Mouse (Mus musculus): ENCODE results near the gene Pus3. TPM values are rescaled to one million over a fixed set of nuclear protein-coding genes. Genes with fewer than 3 reads are reported as not detected.
"Not testable (repeated sequence)": the region's sequence is repeated elsewhere in the genome, so short reads cannot be mapped to it uniquely, and the experiment has no call there.

The Pus3 gene
- polyA plus RNA-seq, 2 experiments: 6.0 to 7.2 TPM

GRCm38 (mm10) chr9:35607647-35608405, 49.4 kb downstream of the Pus3 start:
- no peaks in the 10 kb centered on the region for H3K36me3 ChIP-seq (replicated peaks; ENCODE audit: control insufficient read depth, insufficient read depth, low read depth)
- H3K4me1 ChIP-seq (replicated peaks; ENCODE audit: control insufficient read depth in 2 of 2, insufficient read depth in 2 of 2, low read length in 1 of 2): no peaks in the 10 kb centered on the region
- WGBS (ENCODE audit: insufficient replicate concordance): 44% methylated on average over 8 of the region's 8 CpGs
- DNase-seq (ENCODE audit: low read depth in 3 of 3, low spot score in 3 of 3) (no peak), ATAC-seq (ENCODE audit: insufficient read depth) (no peak)
- no peaks in the 10 kb centered on the region for H3K9me3 ChIP-seq (ENCODE audit: control insufficient read depth, low read length)
- H3K9ac ChIP-seq (replicated peaks): no peak overlapping the region
- no peaks in the 10 kb centered on the region for H3K27me3 ChIP-seq (ENCODE audit: control insufficient read depth, insufficient read depth, low read length)
- H3K4me3 ChIP-seq (ENCODE audit: insufficient read depth in 1 of 2, low read depth in 2 of 2, low read length in 2 of 2): no peak overlapping the region
- no peak overlapping the region for H3K4me2 ChIP-seq (ENCODE audit: low read depth)
- TF ChIP-seq CTCF (IDR thresholded peaks at IDR 0.05; ENCODE audit: low read depth) (no peak), EP300 (IDR thresholded peaks at IDR 0.05; ENCODE audit: low read depth) (no peak)
- H3K27ac ChIP-seq: no peak overlapping the region

- no peak for DNase-seq (ENCODE audit: low read depth in 3 of 3, low spot score in 3 of 3)
- ATAC-seq (ENCODE audit: insufficient read depth): no peak
- WGBS (ENCODE audit: insufficient replicate concordance): 50% methylated on average over 1 of the region's 1 CpGs
- TF ChIP-seq CTCF (IDR thresholded peaks at IDR 0.05; ENCODE audit: low read depth) (no peak), EP300 (IDR thresholded peaks at IDR 0.05; ENCODE audit: low read depth) (no peak)
- Histone ChIP-seq H3K36me3 (replicated peaks; ENCODE audit: control insufficient read depth, insufficient read depth, low read depth) (no peaks in the 10 kb centered on the region), H3K9ac (replicated peaks) (no peak within 1 kb of the TSS), H3K4me1 (replicated peaks; ENCODE audit: control insufficient read depth in 2 of 2, insufficient read depth in 2 of 2, low read length in 1 of 2) (no peaks in the 10 kb centered on the region), H3K4me3 (ENCODE audit: insufficient read depth in 1 of 2, low read depth in 2 of 2, low read length in 2 of 2) (no peak within 1 kb of the TSS), H3K27me3 (ENCODE audit: control insufficient read depth, insufficient read depth, low read length) (no peaks in the 10 kb centered on the region), H3K9me3 (ENCODE audit: control insufficient read depth, low read length) (no peaks in the 10 kb centered on the region), H3K4me2 (ENCODE audit: low read depth) (no peak within 1 kb of the TSS), H3K27ac (no peak within 1 kb of the TSS)
Observed at GRCm38 (mm10) chr9:35611841-35612240, 53.4 kb downstream of the Pus3 start, which contains the start of gene Pate4. Gene Pate4 (minus strand): TSS chr9:35611941.

GRCm38 (mm10) chr9:35614005-35614404, 55.6 kb downstream of the Pus3 start:
- Histone ChIP-seq H3K4me2 (ENCODE audit: low read depth) (no peak overlapping the region), H3K36me3 (replicated peaks; ENCODE audit: control insufficient read depth, insufficient read depth, low read depth) (no peaks in the 10 kb centered on the region), H3K27me3 (ENCODE audit: control insufficient read depth, insufficient read depth, low read length) (no peaks in the 10 kb centered on the region), H3K4me3 (ENCODE audit: insufficient read depth in 1 of 2, low read depth in 2 of 2, low read length in 2 of 2) (no peak overlapping the region), H3K27ac (no peak overlapping the region), H3K9ac (replicated peaks) (no peak overlapping the region), H3K9me3 (ENCODE audit: control insufficient read depth, low read length) (no peaks in the 10 kb centered on the region), H3K4me1 (replicated peaks; ENCODE audit: control insufficient read depth in 2 of 2, insufficient read depth in 2 of 2, low read length in 1 of 2) (no peaks in the 10 kb centered on the region)
- 19% methylated on average over 2 of the region's 2 CpGs for WGBS (ENCODE audit: insufficient replicate concordance)
- TF ChIP-seq CTCF (IDR thresholded peaks at IDR 0.05; ENCODE audit: low read depth) (peak; percentile 12; the same call in 1 of the 2 replicates), EP300 (IDR thresholded peaks at IDR 0.05; ENCODE audit: low read depth) (no peak)
- ATAC-seq (ENCODE audit: insufficient read depth) (no peak), DNase-seq (ENCODE audit: low read depth in 3 of 3, low spot score in 3 of 3) (no peak)

- not testable (repeated sequence) for H3K9ac ChIP-seq (replicated peaks); H3K27ac ChIP-seq; H3K4me3 ChIP-seq (ENCODE audit: insufficient read depth in 1 of 2, low read depth in 2 of 2, low read length in 2 of 2); DNase-seq (ENCODE audit: low read depth in 3 of 3, low spot score in 3 of 3); H3K4me1 ChIP-seq (replicated peaks; ENCODE audit: control insufficient read depth in 2 of 2, insufficient read depth in 2 of 2, low read length in 1 of 2); ATAC-seq (ENCODE audit: insufficient read depth); H3K9me3 ChIP-seq (ENCODE audit: control insufficient read depth, low read length); H3K27me3 ChIP-seq (ENCODE audit: control insufficient read depth, insufficient read depth, low read length); H3K4me2 ChIP-seq (ENCODE audit: low read depth); H3K36me3 ChIP-seq (replicated peaks; ENCODE audit: control insufficient read depth, insufficient read depth, low read depth)
- 38% methylated on average over 2 of the region's 2 CpGs for WGBS (ENCODE audit: insufficient replicate concordance)
Observed at GRCm38 (mm10) chr9:35616784-35617183, 58.4 kb downstream of the Pus3 start.

Other genes starting within 250 kb of the Pus3 start
- gene Cdon, start 137.5 kb upstream of the Pus3 start, polyA plus RNA-seq (2012; rRNA removed): 0.52 TPM in 2 replicates
- gene Cdon, start 137.5 kb upstream of the Pus3 start, polyA plus RNA-seq (2014; fragmentation: Nextera tagmentation; extraction: Ambion mirVana): 0.21 and 0.36 TPM in 2 replicates
- not detected in 2 replicates for gene Gm1113, start 40.3 kb upstream of the Pus3 start, polyA plus RNA-seq (2012; rRNA removed)
- gene Gm1113, start 40.3 kb upstream of the Pus3 start, polyA plus RNA-seq (2014; fragmentation: Nextera tagmentation; extraction: Ambion mirVana): not detected in 2 replicates
- 0.10 and 0.15 TPM in 2 replicates for gene Ddx25, start 67 bp upstream of the Pus3 start, polyA plus RNA-seq (2012; rRNA removed)
- 0.17 and 0.19 TPM in 2 replicates for gene Ddx25, start 67 bp upstream of the Pus3 start, polyA plus RNA-seq (2014; fragmentation: Nextera tagmentation; extraction: Ambion mirVana)
- gene Pate2, start 11.7 kb downstream of the Pus3 start, polyA plus RNA-seq (2012; rRNA removed): 0.06 and 0.09 TPM in 2 replicates
- gene Pate2, start 11.7 kb downstream of the Pus3 start, polyA plus RNA-seq (2014; fragmentation: Nextera tagmentation; extraction: Ambion mirVana): 0.19 and 0.29 TPM in 2 replicates
- 2.3 and 3.9 TPM in 2 replicates for gene Hyls1, start 11.8 kb downstream of the Pus3 start, polyA plus RNA-seq (2012; rRNA removed)
- gene Hyls1, start 11.8 kb downstream of the Pus3 start, polyA plus RNA-seq (2014; fragmentation: Nextera tagmentation; extraction: Ambion mirVana): 8.6 and 9.1 TPM in 2 replicates
- not detected in 2 replicates for gene Pate4, start 53.3 kb downstream of the Pus3 start, polyA plus RNA-seq (2012; rRNA removed)
- not detected in 2 replicates for gene Pate4, start 53.3 kb downstream of the Pus3 start, polyA plus RNA-seq (2014; fragmentation: Nextera tagmentation; extraction: Ambion mirVana)
- gene Pate3, start 89.6 kb downstream of the Pus3 start, polyA plus RNA-seq (2012; rRNA removed): not detected in 2 replicates
- not detected in 2 replicates for gene Pate3, start 89.6 kb downstream of the Pus3 start, polyA plus RNA-seq (2014; fragmentation: Nextera tagmentation; extraction: Ambion mirVana)
- not detected in 2 replicates for gene Pate1, start 128.8 kb downstream of the Pus3 start, polyA plus RNA-seq (2012; rRNA removed)
- not detected in 2 replicates for gene Pate1, start 128.8 kb downstream of the Pus3 start, polyA plus RNA-seq (2014; fragmentation: Nextera tagmentation; extraction: Ambion mirVana)
- not detected in 2 replicates for gene Gm17677, start 182.5 kb downstream of the Pus3 start, polyA plus RNA-seq (2012; rRNA removed)
- gene Gm17677, start 182.5 kb downstream of the Pus3 start, polyA plus RNA-seq (2014; fragmentation: Nextera tagmentation; extraction: Ambion mirVana): not detected in 2 replicates
- not detected in 2 replicates for gene Gm17727, start 219.5 kb downstream of the Pus3 start, polyA plus RNA-seq (2012; rRNA removed)
- not detected in 2 replicates for gene Gm17727, start 219.5 kb downstream of the Pus3 start, polyA plus RNA-seq (2014; fragmentation: Nextera tagmentation; extraction: Ambion mirVana)
- gene Gm27235, start 231.5 kb downstream of the Pus3 start, polyA plus RNA-seq (2012; rRNA removed): not detected in 2 replicates
- not detected in 2 replicates for gene Gm27235, start 231.5 kb downstream of the Pus3 start, polyA plus RNA-seq (2014; fragmentation: Nextera tagmentation; extraction: Ambion mirVana)
- gene D730048I06Rik, start 231.5 kb downstream of the Pus3 start, polyA plus RNA-seq (2012; rRNA removed): not detected in 2 replicates
- gene D730048I06Rik, start 231.5 kb downstream of the Pus3 start, polyA plus RNA-seq (2014; fragmentation: Nextera tagmentation; extraction: Ambion mirVana): not detected in 2 replicates